Mouse (Mus musculus) kidney, postnatal 10 days (tissue): ENCODE data around the gene Usp39.

Experiments
- DNase-seq: peaks from one replicate; pipeline ENCODE4 v3.0.0; 2021; ENCODE audit warnings: mixed read lengths

Gene Usp39

DNA sequence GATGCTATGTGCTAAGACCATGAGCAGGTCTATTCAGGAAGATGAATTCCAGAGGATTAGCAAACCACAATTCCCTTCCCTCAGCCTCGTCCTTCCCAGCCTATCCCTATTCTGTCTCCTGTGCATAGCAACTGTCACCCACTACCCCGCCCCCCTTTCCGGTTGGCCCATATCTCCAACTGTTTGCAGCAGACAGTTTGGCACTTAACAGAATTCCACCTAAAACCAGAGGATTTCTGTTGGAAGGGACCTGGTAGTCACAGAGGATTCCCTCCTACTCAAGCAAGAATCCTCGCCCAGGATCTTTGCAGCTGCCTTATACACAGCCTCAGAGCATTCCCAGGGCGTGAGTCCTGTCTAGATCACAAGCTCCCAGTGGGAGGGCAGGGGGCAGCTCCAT is 26.2 kb upstream of the Usp39 start:
- DNase-seq = peak; percentile 69

DNA sequence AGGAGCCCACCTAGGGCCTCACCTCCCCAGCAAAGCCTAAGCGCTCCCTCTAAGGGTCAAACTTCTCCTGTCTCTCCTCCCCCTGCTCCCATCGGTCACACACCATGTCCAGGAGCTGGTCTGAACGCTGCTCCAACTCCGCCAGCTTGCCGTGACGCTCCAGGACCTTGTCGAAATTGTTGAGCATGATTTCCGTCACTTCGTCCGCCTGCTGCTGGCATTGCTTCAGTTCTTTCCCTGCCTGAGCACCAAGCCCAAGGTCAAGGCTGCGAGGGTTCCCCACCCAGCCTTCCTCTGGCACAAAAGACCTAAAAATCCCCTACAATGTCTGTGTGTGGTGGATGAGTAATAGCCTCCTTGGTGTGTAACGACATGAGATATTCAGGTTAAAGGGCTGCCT is 25.1 kb upstream of the Usp39 start:
- no peak for DNase-seq

DNA sequence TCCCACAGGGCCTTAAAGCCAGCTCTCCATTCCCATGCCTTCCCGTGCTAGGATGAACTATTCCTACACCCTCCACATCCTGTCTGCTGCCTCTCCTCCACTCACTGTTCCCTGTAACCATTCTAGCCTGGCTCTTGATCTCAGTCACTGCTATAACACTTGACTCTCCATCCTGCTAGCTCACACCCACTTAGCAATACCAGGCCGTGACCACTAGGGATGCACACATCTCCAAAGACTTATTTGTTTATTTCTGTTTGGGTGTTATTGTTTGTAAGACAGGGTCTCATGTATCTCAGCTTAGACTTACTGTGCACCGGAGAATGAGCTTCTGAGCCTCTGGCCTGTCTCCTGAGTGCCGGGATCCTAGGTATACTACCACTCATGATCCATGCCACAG is 24.6 kb upstream of the Usp39 start:
- DNase-seq = no peak

DNA sequence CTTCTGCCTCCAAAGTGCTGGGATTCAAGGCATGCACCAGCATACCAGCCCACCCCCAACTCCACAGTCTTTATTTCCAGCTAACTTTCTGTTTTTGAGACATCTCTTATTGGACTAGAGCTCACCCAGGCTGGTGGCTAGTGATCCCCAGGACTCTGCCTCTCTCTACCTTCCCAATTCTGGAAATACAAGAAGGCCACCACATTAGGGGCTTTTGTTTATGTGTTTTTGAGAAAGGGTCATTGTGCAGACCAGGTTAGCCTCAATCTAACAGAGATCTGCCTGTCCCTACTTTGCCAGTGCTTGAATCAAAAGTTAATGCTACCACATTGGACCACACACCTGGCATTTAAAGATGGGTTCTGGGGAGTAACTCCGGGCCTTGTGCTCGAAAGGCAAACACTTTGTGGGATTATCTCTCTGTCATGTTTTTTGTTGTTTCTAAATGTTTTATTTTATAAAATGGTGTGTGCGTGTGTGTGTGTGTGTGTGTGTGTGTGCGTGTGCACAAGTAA is 22.5 kb upstream of the Usp39 start:
- no peak for DNase-seq

DNA sequence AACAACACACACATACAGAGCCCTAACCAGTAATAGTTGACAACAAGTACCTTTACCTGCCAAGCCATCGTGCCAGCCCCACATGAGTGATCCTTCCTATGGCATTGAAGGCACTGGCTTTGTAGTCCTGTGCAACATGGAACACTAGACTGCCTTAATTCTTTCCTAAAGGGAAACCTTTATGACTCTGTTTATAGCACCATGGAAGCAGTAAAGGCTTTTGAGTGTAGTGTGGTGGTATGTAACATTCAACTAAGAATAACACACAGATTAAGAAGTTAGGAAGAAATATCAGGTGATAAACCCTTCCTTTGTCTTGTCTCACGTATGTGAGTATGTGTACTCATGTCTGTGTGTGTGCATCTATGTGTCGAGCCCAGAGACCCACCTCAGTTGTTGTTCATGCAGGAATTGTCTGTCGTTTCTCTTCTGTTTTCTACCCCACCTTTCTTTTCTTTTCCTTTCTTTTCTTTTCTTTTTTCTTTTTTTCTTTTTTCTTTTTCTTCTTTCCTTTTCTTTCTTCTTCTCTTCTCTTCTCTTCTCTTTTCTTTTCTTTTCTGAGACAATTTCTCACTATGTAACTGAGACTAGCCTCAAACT is 22.0 kb upstream of the Usp39 start, which contains the start of gene Rnf181:
Gene Rnf181, minus strand, starts transcription at position 113 of the 600 bp plus-strand sequence.
- DNase-seq = no peak

DNA sequence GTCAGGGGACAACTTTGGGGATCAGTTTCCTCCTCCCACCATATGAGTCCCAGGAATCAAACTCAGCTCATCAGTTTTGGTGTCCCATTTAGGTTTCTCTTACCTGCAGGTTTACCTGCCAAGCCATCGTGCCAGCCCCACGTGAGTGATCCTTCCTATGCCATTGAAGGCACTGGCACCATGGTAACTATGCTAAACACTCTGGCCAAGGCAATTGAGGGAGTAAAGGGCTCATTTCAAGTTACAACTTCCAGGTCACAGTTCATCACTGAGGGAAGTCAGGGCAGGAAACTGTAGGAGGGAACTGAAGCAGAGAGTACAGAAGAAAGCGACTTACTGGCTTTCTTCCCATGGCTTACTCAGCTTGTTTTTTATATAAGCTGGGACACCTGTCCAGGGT is 21.3 kb upstream of the Usp39 start:
- no peak for DNase-seq

DNA sequence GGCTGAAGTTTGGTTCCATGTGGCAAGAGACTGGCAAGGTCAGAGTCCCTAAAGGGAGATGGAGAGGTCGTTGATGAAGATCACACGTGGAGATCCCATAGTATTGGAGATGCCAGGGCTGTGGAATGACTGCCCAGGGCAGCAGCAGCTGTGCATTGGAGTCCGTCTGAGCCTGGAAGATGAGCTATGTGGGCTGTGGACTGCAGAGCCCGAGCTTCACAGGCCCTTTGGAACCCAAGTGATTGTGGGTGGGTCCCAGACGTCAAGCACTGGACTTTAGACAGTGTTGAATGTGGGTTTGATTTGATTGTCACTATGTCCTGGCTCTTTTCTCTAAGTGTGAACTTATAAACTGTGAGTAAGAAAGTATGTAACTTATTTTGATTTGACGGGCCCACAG is 20.0 kb upstream of the Usp39 start:
- DNase-seq = no peak

DNA sequence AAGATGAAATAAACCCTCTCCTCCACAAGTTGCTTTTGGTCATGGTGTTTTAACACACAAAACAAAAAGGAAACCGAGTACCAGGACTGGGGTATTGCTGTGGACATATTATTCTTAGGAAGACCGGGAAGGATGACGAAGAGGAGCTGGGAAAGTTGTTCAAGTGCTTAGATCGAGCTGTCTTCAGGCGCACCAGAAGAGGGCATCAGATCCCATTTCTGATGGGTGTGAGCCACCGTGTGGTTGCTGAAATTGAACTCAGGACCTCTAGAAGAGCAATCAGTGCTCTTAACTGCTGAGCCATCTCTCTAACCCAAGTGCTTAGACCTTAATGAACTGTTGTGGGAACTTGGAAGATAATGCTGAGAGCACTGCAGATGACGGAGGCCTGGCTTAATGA is 19.0 kb upstream of the Usp39 start:
- DNase-seq = no peak

DNA sequence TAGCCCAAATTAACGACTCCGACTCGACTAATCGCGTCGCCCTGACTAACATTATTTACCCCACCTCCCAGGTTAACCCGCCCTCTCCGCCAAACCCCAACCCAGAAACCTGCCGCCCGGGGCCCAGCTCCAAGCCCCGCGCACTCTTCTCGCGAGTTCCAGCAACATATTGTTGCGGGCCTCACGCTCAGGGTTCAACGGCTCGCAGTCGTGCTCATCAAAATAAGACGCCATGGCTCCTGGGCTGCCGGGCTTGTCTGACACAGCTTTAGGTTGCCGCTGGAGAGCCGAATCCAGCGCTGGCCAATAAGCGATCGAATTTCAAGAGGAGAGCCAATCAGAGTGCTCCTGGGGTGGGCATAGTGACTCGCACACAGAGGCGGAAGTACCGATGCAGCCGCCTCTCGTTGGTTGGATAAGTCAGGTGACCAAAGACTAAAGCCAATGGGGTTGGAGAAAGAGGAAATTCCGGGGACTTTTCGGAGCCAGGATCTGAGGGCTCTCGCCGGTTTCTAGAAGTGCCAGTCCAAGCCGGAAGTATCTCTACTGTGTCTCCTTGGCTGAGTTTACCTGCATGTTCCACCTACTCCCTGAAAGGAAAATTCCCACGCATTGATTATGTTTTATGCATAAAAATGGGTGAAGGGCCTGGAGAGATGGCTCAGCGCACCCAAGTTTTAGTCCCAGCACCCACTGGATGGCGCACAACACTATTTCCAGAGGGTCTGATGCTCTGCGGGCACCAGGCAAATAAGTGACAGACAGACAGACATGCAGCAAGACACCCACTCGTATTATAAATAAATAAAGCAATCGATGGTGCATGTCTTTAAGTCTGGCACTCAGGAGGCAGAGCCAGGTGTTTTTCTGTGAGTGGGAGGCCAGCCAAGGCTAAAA is 17.4 kb upstream of the Usp39 start:
- peak; percentile 95 for DNase-seq

DNA sequence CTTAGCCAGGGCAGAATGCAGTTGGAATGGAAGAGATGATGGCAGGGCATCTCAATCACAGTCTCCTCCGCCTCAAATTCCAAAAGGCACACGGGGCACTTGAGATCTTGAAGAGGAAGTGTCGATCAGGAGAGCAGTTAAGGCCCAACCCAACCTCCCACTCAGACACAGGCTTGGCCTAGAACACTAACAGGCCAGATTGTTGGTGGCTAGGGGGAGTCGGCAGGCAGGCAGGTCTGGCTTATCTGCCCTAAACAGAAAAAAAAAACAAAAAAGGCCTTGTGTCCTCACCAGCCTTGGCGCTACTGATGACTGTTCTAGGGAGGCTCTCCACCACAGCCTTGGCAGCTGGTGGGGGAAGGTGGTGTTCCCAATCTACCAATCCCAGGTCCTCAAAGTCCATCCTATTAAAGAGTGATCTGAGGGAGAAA is 16.2 kb upstream of the Usp39 start:
- DNase-seq = no peak

DNA sequence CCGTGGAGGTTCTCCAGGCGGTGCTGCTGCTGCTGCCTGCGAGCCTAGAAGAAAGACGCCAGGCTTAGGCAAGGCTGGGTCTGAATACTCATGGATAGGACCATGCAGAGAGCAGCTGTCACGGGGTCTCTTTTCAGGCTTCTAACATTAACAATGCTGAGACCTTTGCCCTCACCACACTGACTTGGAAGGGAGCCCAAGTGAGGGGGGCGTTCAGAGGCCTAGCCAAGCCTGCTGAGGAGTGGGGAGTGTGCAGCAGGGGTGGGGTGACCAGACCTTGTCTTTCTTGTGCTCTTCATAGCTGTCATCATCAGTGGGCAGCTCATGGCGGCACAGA is 15.6 kb upstream of the Usp39 start:
- peak; percentile 78 for DNase-seq

DNA sequence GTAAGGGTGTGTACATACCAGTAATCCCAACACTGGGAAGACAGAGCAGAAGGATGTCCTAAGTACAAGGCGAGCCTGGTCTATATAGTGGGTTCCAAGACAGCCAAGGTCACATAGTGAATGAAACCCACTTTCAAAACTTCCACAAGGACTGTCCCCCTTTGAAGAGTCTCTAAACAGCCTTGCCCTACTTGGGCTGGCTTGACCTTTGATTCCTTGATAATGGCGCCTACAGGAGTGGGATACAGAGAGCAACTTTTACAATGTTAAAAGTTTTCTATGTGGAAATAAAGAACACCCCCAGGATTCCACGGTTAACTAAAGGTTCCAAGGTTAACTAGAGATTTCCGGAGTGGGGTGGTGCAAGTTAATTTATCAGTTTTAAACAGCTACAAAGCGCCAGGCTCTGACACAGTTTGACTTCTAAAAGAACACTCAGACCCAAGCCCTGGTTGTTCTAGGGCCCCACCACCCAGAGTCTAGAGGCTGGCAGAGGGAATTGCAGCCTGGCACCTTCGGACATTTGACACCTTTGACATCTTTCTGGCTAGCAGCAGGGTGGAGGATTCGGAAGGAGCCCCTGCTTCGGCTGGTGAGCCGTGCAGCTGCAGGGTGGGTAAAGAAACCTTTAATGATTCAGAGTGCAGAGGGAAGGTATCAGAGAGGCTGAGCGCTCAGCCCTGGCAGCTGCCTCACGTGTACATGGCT is 15.1 kb upstream of the Usp39 start:
- DNase-seq = no peak

DNA sequence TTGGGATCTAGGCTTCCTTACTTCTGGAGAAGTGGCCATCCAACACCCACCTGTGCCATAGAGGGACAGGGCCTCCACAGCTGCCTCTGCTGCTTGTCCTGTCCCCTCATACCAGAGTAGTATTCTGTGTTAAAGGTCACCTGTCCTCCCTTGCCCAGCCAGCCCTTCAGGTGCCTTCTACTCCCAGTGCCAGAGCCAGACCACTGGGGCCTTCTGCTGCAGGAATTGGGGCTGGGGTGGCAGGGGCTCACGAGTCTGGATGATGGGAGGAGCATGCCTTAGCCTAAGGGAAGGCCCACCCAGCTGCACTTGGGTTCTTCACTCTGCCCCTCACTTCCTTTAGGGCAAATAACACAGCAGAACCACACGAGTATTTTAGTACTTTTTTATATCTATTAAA is 14.4 kb upstream of the Usp39 start:
- no peak for DNase-seq

DNA sequence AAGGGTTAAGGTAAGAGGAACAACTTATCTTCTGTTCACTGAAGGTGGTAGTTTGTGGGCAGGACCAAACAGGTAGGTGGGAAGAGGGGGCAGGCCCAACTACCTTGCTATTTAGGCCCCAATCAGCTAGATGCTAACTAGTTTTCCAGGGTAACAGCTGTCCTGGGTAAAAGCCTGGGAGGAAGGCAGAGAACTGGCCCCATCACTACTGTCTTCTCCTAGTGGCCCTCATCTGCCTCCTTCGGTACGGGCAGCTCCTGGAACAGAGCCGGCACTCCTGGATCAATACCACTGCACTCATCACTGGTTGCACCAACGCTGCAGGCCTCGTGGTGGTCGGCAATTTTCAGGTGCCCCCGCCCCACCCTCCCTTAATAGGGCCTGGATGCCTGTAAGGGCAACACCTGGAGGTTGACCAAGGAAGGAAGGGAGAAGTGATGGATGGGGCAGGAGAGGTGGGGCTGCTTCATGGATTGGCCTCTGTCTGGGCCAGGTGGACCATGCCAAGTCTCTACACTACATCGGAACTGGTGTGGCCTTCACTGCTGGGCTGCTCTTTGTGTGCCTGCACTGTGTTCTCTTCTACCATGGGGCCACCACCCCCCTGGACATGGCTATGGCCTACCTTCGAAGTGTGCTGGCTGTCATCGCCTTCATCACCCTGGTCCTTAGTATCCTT is 13.2 kb upstream of the Usp39 start:
- DNase-seq = no peak

DNA sequence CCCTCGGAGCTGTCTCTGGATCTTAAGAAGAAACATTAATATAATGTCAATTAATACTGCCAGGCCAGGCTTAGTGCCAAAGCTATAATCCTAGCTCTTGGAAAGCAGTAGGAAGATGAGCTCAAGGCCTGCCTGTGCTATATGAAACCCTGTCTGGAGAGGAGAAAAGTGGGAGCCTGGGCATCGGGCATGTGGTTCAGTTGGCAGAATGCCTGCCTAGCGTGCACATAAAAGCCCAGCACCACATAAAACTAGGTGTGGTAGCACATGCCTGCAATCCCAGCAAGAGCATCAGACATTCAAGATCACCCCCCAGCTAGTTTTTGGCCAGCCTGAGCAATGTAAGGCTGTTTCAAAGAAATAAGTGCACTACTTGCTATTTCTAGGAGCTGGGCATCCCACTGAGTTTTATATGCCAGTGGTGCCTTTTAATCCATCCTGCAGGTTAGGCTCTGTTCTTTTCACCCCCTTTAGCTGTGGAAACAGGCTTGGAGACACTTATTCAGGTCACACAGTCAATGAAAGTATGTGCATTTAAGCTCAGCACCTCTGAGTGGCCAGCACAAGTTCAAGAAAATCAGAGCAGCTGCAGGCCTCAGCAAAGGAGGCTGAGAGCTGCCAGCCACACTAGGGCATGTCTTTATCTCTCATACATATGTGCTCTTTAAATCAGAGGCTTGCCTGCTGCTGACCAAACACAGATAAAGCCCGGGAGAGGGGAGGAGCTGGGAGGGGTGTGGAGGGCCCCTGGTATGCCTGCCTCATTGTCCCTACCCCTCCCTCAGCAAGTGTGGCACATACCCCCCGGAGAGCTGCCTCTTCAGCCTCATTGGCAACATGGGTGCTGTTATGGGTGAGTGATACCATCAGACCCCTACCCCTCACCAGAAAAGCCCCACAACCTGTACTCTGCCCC is 12.4 kb upstream of the Usp39 start:
- no peak for DNase-seq

DNA sequence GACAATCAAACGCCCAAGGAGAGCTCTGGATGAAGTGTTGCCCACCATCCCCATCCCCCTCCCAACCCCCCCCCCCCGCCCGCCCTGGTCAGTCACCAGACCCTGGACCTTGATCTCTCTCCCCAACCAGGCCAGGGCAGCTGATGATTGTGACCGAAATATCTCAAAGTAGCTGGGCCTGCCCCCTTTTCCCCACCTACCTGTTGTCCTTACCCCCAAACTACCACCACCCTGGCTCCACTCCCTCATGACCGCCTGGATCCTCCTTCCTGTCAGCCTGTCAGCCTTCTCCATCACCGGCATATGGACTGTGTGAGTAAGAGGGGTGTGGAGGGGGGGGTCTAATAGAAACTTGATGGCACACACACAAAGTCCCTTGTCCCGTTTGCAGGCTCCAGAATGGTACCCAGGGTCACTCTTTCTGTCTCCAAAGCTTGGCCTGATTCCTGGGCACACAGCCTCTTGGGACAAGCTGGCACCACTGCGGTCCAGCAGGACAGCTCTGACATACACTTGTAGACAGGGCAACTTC is 11.1 kb upstream of the Usp39 start:
- DNase-seq = no peak

DNA sequence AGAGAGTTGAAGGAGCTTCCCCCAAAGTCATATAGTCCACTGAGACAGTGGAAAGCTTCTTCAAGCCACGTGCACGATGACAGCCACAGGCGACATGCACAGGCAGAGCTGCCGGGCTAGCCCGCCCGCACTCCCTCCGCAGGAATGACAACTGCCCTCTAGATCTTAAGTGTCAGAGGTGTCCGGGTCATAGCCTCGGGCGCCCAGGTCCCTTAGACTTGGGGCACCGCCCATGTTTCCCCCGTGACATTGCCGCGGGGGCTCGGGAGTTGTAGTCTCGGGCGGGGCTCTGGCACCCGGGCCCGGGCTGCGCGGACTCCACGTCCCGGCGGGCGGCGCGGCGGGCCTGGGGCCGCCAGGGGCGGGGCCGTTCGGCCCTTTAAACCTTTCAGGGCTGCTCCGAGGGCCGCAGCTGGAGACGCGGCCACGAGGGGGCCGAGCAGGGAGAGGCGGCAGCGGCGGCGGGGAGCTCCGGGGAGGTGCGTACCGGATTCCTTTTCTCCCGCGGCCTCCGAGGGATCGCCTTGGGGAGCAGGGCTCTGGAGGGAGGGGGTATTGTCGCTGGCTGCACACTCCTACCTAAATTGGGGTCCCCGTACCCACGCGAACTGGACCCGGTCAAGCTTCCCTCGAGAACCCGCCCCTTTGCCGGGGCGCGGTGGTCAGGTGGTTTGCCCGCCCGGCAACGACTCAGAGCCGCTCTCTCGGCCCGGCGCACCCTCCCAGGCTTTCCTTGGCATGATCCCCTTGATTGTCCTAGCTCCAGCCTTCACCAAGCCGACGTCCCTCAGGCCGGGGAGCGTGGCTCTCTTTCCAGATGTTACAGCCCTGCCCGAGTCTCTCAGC is 10.3 kb upstream of the Usp39 start, which contains the start of gene Tmem150a:
Gene Tmem150a, plus strand, starts transcription at position 382 of the 846 bp plus-strand sequence.
- peak; percentile 93 for DNase-seq

DNA sequence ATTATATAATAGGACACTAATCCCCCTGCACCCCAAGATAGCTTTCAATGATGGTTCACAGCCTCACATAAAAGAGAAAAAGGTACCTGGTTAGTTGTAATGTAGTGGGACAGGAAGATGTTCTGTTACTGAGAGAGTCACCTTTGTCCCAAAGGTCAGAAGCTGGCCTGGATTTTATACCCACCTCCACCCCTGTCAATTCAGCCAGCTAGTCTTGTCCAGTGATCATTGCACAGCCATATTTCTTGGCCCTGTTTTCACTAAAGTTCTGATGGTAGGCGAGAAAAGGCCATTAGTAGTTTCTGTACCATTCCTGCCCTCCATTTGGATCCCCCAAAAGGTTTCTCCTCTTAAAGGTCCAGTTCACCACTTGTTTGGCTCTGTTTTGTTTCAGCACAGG is 9.0 kb upstream of the Usp39 start:
- DNase-seq = no peak

DNA sequence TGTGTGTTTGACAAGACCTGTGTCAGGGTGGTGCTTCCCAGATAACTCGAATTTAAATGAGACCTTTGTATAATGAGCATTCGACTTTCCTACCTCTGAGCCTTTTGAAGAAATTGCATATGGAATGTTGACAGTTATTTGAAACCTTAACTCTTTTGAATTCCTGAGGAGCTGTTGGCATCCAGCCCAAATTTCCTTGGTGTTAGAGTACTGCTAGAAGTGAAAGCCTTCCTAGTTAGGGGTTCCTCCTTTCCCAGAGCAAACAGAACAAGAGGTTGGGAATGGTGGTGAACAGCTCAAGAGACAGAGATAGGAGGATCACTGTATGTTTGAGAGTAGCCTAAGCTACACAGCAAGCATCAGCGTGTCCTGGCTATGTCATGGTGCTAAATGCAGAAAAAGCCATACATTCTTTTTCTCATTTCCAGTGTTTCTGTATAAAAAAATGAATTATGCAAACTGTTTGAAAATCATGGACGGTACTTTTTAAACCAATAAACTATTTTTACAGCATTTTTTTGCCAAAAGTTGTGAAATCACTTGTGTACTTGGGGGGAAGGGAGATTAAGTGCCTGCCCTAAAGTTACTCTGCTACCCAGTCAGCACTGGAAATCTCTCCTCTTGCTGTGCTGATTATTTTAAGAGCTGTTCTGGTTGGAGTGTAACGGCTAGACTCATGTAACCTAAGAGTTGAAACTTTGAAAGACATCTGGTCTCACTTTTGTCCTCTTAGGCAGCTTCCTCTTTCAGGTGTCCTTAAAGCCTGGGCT is 7.8 kb upstream of the Usp39 start:
- peak; percentile 74 for DNase-seq

DNA sequence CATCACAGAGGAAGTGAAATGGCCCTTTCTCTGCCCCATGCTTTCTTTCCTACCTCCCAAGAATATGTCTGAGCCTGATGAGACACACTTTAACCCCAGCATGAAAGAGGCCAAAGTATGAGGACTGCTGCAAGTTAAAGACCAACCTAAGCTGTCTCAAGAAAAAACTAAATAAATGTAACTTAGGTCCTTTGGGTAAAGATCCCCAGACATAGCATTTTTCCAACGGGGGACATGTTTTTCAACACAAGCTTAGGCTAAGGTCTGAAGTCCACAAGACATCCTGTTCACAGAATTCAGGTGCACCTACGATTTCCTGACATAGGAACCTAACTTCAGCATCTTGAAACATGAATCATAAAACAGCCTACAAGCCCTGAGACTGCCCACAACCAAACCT is 5.2 kb upstream of the Usp39 start:
- no peak for DNase-seq
